23 mouse cellular contexts compared by ENCODE assay signal in genomic region chr5:113268246-113268645, GRCm38 (mm10). TPM values are rescaled to one million over a fixed set of nuclear protein-coding genes. Genes with fewer than 3 reads are reported as not detected.
A peak's percentile ranks its signal among the peaks of the same experiment; 100 is the strongest.
DNase-seq lines count a peak whose midpoint lies in the region; ATAC-seq lines count a peak whose summit lies in the region.
"Had no signal": no experiment of that assay in that cellular context is flagged by ENCODE, and none has a peak within 500 bp of the region (broad histone marks: within the 10 kb centered on the region; RNA-seq: fewer than 3 reads in every experiment).

No protein-coding gene starts in this region.

- DNase-seq in embryonic facial prominence, embryonic 11.5 days (ENCODE audit: low spot score), result no peak
- no peak for DNase-seq in embryonic facial prominence, embryonic 10.5 days (ENCODE audit: low spot score)
- DNase-seq in hindbrain, embryonic 11.5 days (ENCODE audit: low spot score), result no peak
- no peak for DNase-seq in lung, postnatal 14 days
- DNase-seq in embryonic facial prominence, embryonic 14.5 days (ENCODE audit: low spot score), result no peak
- DNase-seq in spleen, postnatal 10 days (ENCODE audit: low spot score in 2 of 2), result no peak
- DNase-seq: adrenal gland, adult 2 months; cerebellum, adult 2 months; cerebellum, postnatal 36 days; gastrocnemius, postnatal 10 days; heart, adult 11 months; kidney, postnatal 10 days; lung, embryonic 14.5 days; right cerebral cortex, adult 18-20 months; thymus, postnatal 4 days had no signal

- no peak overlapping the region for H3K9ac ChIP-seq in embryonic facial prominence, embryonic 11.5 days (replicated peaks; ENCODE audit: low read length)
- H3K9ac ChIP-seq in hindbrain, embryonic 16.5 days (ENCODE audit: low read depth, low read length), result no peak overlapping the region
- no peak overlapping the region for H3K9ac ChIP-seq in hindbrain, embryonic 11.5 days (ENCODE audit: low read depth, low read length)
- no peak overlapping the region for H3K9ac ChIP-seq in lung, embryonic 15.5 days
- H3K9ac ChIP-seq in embryonic facial prominence, embryonic 14.5 days (ENCODE audit: low read depth, low read length), result no peak overlapping the region
- H3K9ac ChIP-seq: hindbrain, embryonic 12.5 days; lung, embryonic 14.5 days had no signal

- H3K4me2 ChIP-seq in embryonic facial prominence, embryonic 11.5 days (ENCODE audit: low read depth, low read length), result no peak overlapping the region
- no peak overlapping the region for H3K4me2 ChIP-seq in hindbrain, embryonic 16.5 days (ENCODE audit: low read length)
- no peak overlapping the region for H3K4me2 ChIP-seq in hindbrain, embryonic 11.5 days (replicated peaks; ENCODE audit: low read depth, low read length)
- no peak overlapping the region for H3K4me2 ChIP-seq in lung, embryonic 15.5 days
- no peak overlapping the region for H3K4me2 ChIP-seq in embryonic facial prominence, embryonic 14.5 days (ENCODE audit: low read depth, low read length)
- H3K4me2 ChIP-seq: hindbrain, embryonic 12.5 days; lung, embryonic 14.5 days had no signal

- no peak overlapping the region for H3K4me3 ChIP-seq in embryonic facial prominence, embryonic 11.5 days (ENCODE audit: low read depth, low read length)
- H3K4me3 ChIP-seq in embryonic facial prominence, embryonic 10.5 days, result no peak overlapping the region
- H3K4me3 ChIP-seq in hindbrain, embryonic 16.5 days (ENCODE audit: low read length), result no peak overlapping the region
- no peak overlapping the region for H3K4me3 ChIP-seq in hindbrain, embryonic 11.5 days (ENCODE audit: low read depth, low read length)
- no peak overlapping the region for H3K4me3 ChIP-seq in lung, embryonic 15.5 days
- H3K4me3 ChIP-seq in embryonic facial prominence, embryonic 14.5 days (ENCODE audit: low read depth, low read length), result no peak overlapping the region
- H3K4me3 ChIP-seq: hindbrain, embryonic 12.5 days had no signal

- peak; percentile 34; the same call in 1 of the 2 replicates for ATAC-seq in embryonic facial prominence, embryonic 11.5 days (replicated peaks; ENCODE audit: insufficient number of reproducible peaks, low FRiP score, low TSS enrichment, low read depth)
- ATAC-seq in hindbrain, embryonic 16.5 days, result peak; percentile 40; the same call in 1 of the 2 replicates
- no peak for ATAC-seq in hindbrain, embryonic 11.5 days (ENCODE audit: low FRiP score)
- 0 out of 2 replicates have a peak, but pooled peaks have one; percentile 39 for ATAC-seq in lung, embryonic 15.5 days (ENCODE audit: borderline replicate concordance, extremely low read depth, low FRiP score, low TSS enrichment)
- ATAC-seq in embryonic facial prominence, embryonic 14.5 days (ENCODE audit: low read depth), result 0 out of 2 replicates have a peak, but pooled peaks have one; percentile 41
- ATAC-seq: intestine, embryonic 16.5 days had no signal

- no peaks in the 10 kb centered on the region for H3K4me1 ChIP-seq in embryonic facial prominence, embryonic 11.5 days (ENCODE audit: control insufficient read depth, insufficient read depth, low read length)
- peaks cover 15% of the 10 kb centered on the region for H3K4me1 ChIP-seq in embryonic facial prominence, embryonic 10.5 days
- H3K4me1 ChIP-seq in hindbrain, embryonic 16.5 days (ENCODE audit: control insufficient read depth, insufficient read depth, low read depth, low read length), result no peaks in the 10 kb centered on the region
- H3K4me1 ChIP-seq in hindbrain, embryonic 11.5 days (replicated peaks; ENCODE audit: control insufficient read depth, insufficient read depth, low read length), result no peaks in the 10 kb centered on the region
- no peaks in the 10 kb centered on the region for H3K4me1 ChIP-seq in lung, embryonic 15.5 days
- H3K4me1 ChIP-seq in embryonic facial prominence, embryonic 14.5 days (ENCODE audit: control insufficient read depth, insufficient read depth, low read length), result no peaks in the 10 kb centered on the region
- H3K4me1 ChIP-seq: hindbrain, embryonic 12.5 days had no signal

- H3K9me3 ChIP-seq in embryonic facial prominence, embryonic 11.5 days (replicated peaks; ENCODE audit: control insufficient read depth, low read length), result no peaks in the 10 kb centered on the region
- H3K9me3 ChIP-seq in embryonic facial prominence, embryonic 10.5 days, result no peaks in the 10 kb centered on the region
- no peaks in the 10 kb centered on the region for H3K9me3 ChIP-seq in hindbrain, embryonic 16.5 days (ENCODE audit: control insufficient read depth, low read length)
- H3K9me3 ChIP-seq in hindbrain, embryonic 11.5 days (ENCODE audit: control insufficient read depth, low read length), result no peaks in the 10 kb centered on the region
- no peaks in the 10 kb centered on the region for H3K9me3 ChIP-seq in lung, embryonic 15.5 days
- no peaks in the 10 kb centered on the region for H3K9me3 ChIP-seq in embryonic facial prominence, embryonic 14.5 days (ENCODE audit: control insufficient read depth, low read length)
- H3K9me3 ChIP-seq: hindbrain, embryonic 12.5 days had no signal

- H3K36me3 ChIP-seq in embryonic facial prominence, embryonic 11.5 days (replicated peaks; ENCODE audit: control insufficient read depth, insufficient read depth, low read depth, low read length), result no peaks in the 10 kb centered on the region; the same call in 1 of the 2 replicates
- peaks cover 46% of the 10 kb centered on the region for H3K36me3 ChIP-seq in embryonic facial prominence, embryonic 10.5 days (replicated peaks)
- H3K36me3 ChIP-seq in hindbrain, embryonic 16.5 days (ENCODE audit: control insufficient read depth, insufficient read depth, low read length), result peaks cover 26% of the 10 kb centered on the region
- no peaks in the 10 kb centered on the region; the same call in 1 of the 2 replicates for H3K36me3 ChIP-seq in hindbrain, embryonic 11.5 days (ENCODE audit: control insufficient read depth, insufficient read depth, low read length)
- no peaks in the 10 kb centered on the region for H3K36me3 ChIP-seq in lung, embryonic 15.5 days
- no peaks in the 10 kb centered on the region for H3K36me3 ChIP-seq in embryonic facial prominence, embryonic 14.5 days (ENCODE audit: control insufficient read depth, insufficient read depth, low read length)

- no peaks in the 10 kb centered on the region for H3K27me3 ChIP-seq in embryonic facial prominence, embryonic 11.5 days (ENCODE audit: control insufficient read depth, insufficient read depth, low read length)
- no peaks in the 10 kb centered on the region for H3K27me3 ChIP-seq in embryonic facial prominence, embryonic 10.5 days (replicated peaks; ENCODE audit: low read depth, poor library complexity, severe bottlenecking)
- H3K27me3 ChIP-seq in hindbrain, embryonic 16.5 days (replicated peaks; ENCODE audit: control insufficient read depth, insufficient read depth, low read length), result no peaks in the 10 kb centered on the region
- no peaks in the 10 kb centered on the region for H3K27me3 ChIP-seq in hindbrain, embryonic 11.5 days (ENCODE audit: control insufficient read depth, insufficient read depth, low read length)
- no peaks in the 10 kb centered on the region for H3K27me3 ChIP-seq in lung, embryonic 15.5 days
- no peaks in the 10 kb centered on the region for H3K27me3 ChIP-seq in embryonic facial prominence, embryonic 14.5 days (replicated peaks; ENCODE audit: control insufficient read depth, insufficient read depth, low read length)
- H3K27me3 ChIP-seq: hindbrain, embryonic 12.5 days had no signal

- H3K27ac ChIP-seq in embryonic facial prominence, embryonic 11.5 days (replicated peaks; ENCODE audit: low read depth, low read length), result no peak overlapping the region
- H3K27ac ChIP-seq in embryonic facial prominence, embryonic 10.5 days (replicated peaks), result no peak overlapping the region
- no peak overlapping the region for H3K27ac ChIP-seq in hindbrain, embryonic 16.5 days (ENCODE audit: low read depth, low read length)
- no peak overlapping the region for H3K27ac ChIP-seq in hindbrain, embryonic 11.5 days (ENCODE audit: low read depth, low read length)
- no peak overlapping the region for H3K27ac ChIP-seq in lung, embryonic 15.5 days
- H3K27ac ChIP-seq in embryonic facial prominence, embryonic 14.5 days (replicated peaks; ENCODE audit: low read depth, low read length), result no peak overlapping the region
- H3K27ac ChIP-seq: hindbrain, embryonic 12.5 days; macrophage had no signal

RNA-seq across cellular contexts. Expression of gene Tmem211, which starts 41.5 kb away (rescaled TPM):
- polyA plus RNA-seq in embryonic facial prominence, embryonic 11.5 days (2014; fragmentation: Nextera tagmentation; extraction: Ambion mirVana), result 0.33 and 0.70 TPM in 2 replicates
- polyA plus RNA-seq in embryonic facial prominence, embryonic 10.5 days (2016; fragmentation: Nextera tagmentation; extraction: Ambion mirVana), result 0.21 and 0.46 TPM in 2 replicates
- polyA plus RNA-seq in hindbrain, embryonic 16.5 days (2015; fragmentation: Nextera tagmentation; extraction: Ambion mirVana), result not detected in 2 replicates
- 0.08 TPM in 1 of 2 replicates, not detected in the other for polyA plus RNA-seq in hindbrain, embryonic 11.5 days (2014; fragmentation: Nextera tagmentation; extraction: Ambion mirVana)
- polyA plus RNA-seq in lung, embryonic 15.5 days (2015; fragmentation: Nextera tagmentation; extraction: Ambion mirVana), result not detected in 2 replicates
- polyA plus RNA-seq in embryonic facial prominence, embryonic 14.5 days (2014; fragmentation: Nextera tagmentation; extraction: Ambion mirVana), result 0.69 and 1.0 TPM in 2 replicates
- polyA plus RNA-seq: adrenal gland, adult 2 months; heart, postnatal 0 days; liver, adult 2 months; lung, embryonic 14.5 days; macrophage; neural tube, embryonic 11.5 days had no signal

RNA-seq across cellular contexts. Expression of gene Sgsm1, which starts 42.3 kb away (rescaled TPM):
- polyA plus RNA-seq in embryonic facial prominence, embryonic 11.5 days (2014; fragmentation: Nextera tagmentation; extraction: Ambion mirVana), result 6.8 and 7.4 TPM in 2 replicates
- polyA plus RNA-seq in embryonic facial prominence, embryonic 10.5 days (2016; fragmentation: Nextera tagmentation; extraction: Ambion mirVana), result 15.1 and 18.0 TPM in 2 replicates
- polyA plus RNA-seq in hindbrain, embryonic 16.5 days (2015; fragmentation: Nextera tagmentation; extraction: Ambion mirVana), result 19.4 and 23.0 TPM in 2 replicates
- 8.5 and 10.5 TPM in 2 replicates for polyA plus RNA-seq in hindbrain, embryonic 11.5 days (2014; fragmentation: Nextera tagmentation; extraction: Ambion mirVana)
- 4.8 and 5.4 TPM in 2 replicates for polyA plus RNA-seq in lung, embryonic 15.5 days (2015; fragmentation: Nextera tagmentation; extraction: Ambion mirVana)
- 2.0 and 3.5 TPM in 2 replicates for polyA plus RNA-seq in embryonic facial prominence, embryonic 14.5 days (2014; fragmentation: Nextera tagmentation; extraction: Ambion mirVana)
- polyA plus RNA-seq: macrophage had no signal

RNA-seq across cellular contexts. Expression of gene 2900026A02Rik, which starts 47.2 kb away (rescaled TPM):
- polyA plus RNA-seq in embryonic facial prominence, embryonic 11.5 days (2014; fragmentation: Nextera tagmentation; extraction: Ambion mirVana), result 1.4 and 1.7 TPM in 2 replicates
- polyA plus RNA-seq in embryonic facial prominence, embryonic 10.5 days (2016; fragmentation: Nextera tagmentation; extraction: Ambion mirVana), result 3.7 and 4.6 TPM in 2 replicates
- 4.3 and 4.8 TPM in 2 replicates for polyA plus RNA-seq in hindbrain, embryonic 16.5 days (2015; fragmentation: Nextera tagmentation; extraction: Ambion mirVana)
- 1.2 and 1.5 TPM in 2 replicates for polyA plus RNA-seq in hindbrain, embryonic 11.5 days (2014; fragmentation: Nextera tagmentation; extraction: Ambion mirVana)
- polyA plus RNA-seq in lung, embryonic 15.5 days (2015; fragmentation: Nextera tagmentation; extraction: Ambion mirVana), result 10.8 and 11.9 TPM in 2 replicates
- polyA plus RNA-seq in embryonic facial prominence, embryonic 14.5 days (2014; fragmentation: Nextera tagmentation; extraction: Ambion mirVana), result 8.8 and 9.2 TPM in 2 replicates
